Mouse (Mus musculus): ENCODE measurements around the gene Dicer1. TPM values are rescaled to one million over a fixed set of nuclear protein-coding genes. Genes with fewer than 3 reads are reported as not detected.

Gene Dicer1
- total and polyA plus RNA-seq, 3 experiments: 14.6 to 25.9 TPM; not detected in 1

GRCm38 (mm10) chr12:104735993-104736395 lies 15.8 kb downstream of the Dicer1 start:
- Histone ChIP-seq H3K27me3 (ENCODE audit: control insufficient read depth in 1 of 2, insufficient read depth in 2 of 2, low read length in 2 of 2) (no peaks in the 10 kb centered on the region), H3K9me3 (replicated peaks; ENCODE audit: insufficient read depth, low read length) (no peaks in the 10 kb centered on the region), H3K79me2 (ENCODE audit: control insufficient read depth, insufficient read depth, low read length, poor library complexity) (peaks cover 13% of the 10 kb centered on the region), H3K36me3 (ENCODE audit: control insufficient read depth in 1 of 2, insufficient read depth in 2 of 2, low read length in 2 of 2) (peaks cover 0 to 5% of the 10 kb centered on the region in 2 experiments; a peak in 3 of 4 replicates), H3K27ac (ENCODE audit: control insufficient read depth, low read depth, low read length) (no peak overlapping the region), H3K4me3 (ENCODE audit: control insufficient read depth in 1 of 2, insufficient read depth in 1 of 2, low read depth in 2 of 2, low read length in 2 of 2) (no peak overlapping the region), H3K4me1 (ENCODE audit: control insufficient read depth in 1 of 2, insufficient read depth in 2 of 2, low read length in 2 of 2) (no peaks in the 10 kb centered on the region), H3K9ac (ENCODE audit: control insufficient read depth, low read depth, low read length, poor library complexity, severe bottlenecking) (no peak overlapping the region)
- no peak for DNase-seq (ENCODE audit: low read depth, low spot score)
- TF ChIP-seq POLR2A (IDR thresholded peaks at IDR 0.05; ENCODE audit: control insufficient read depth in 1 of 2, insufficient read depth in 1 of 2, low read depth in 1 of 2, low read length in 2 of 2, poor library complexity in 1 of 2) (no peak), TBP (IDR thresholded peaks at IDR 0.05; ENCODE audit: low read depth, low read length) (no peak), POLR2AphosphoS2 (IDR thresholded peaks at IDR 0.05; ENCODE audit: low read length) (no peak), USF2 (IDR thresholded peaks at IDR 0.05; ENCODE audit: borderline replicate concordance in 1 of 2, insufficient read depth in 1 of 2, low read depth in 1 of 2, low read length in 2 of 2) (no peak), SIN3A (IDR thresholded peaks at IDR 0.05; ENCODE audit: low read length) (no peak), UBTF (IDR thresholded peaks at IDR 0.05; ENCODE audit: borderline replicate concordance, insufficient read depth, low read depth, low read length) (no peak), E2F4 (IDR thresholded peaks at IDR 0.05; ENCODE audit: borderline replicate concordance, low read depth, low read length) (no peak), ZC3H11A (IDR thresholded peaks at IDR 0.05; ENCODE audit: low read depth, low read length) (no peak), POLR2AphosphoS5 (IDR thresholded peaks at IDR 0.05; ENCODE audit: borderline replicate concordance, low read depth, low read length) (no peak), NELFE (IDR thresholded peaks at IDR 0.05; ENCODE audit: low read depth, low read length) (no peak), MYB (IDR thresholded peaks at IDR 0.05; ENCODE audit: low read depth, low read length) (no peak), CHD1 (IDR thresholded peaks at IDR 0.05; ENCODE audit: low read depth, low read length) (no peak), RAD21 (IDR thresholded peaks at IDR 0.05; ENCODE audit: low read depth, low read length) (no peak), ZMIZ1 (IDR thresholded peaks at IDR 0.05; ENCODE audit: low read depth, low read length) (no peak), ZNF384 (IDR thresholded peaks at IDR 0.05; ENCODE audit: low read depth, low read length) (no peak), CTCF (IDR thresholded peaks at IDR 0.05 in 2 of 3, conservative IDR thresholded peaks at IDR 0.05 in 1 of 3; ENCODE audit: control insufficient read depth in 1 of 3, insufficient read depth in 1 of 3, low read depth in 2 of 3, low read length in 3 of 3, poor library complexity in 1 of 3, severe bottlenecking in 1 of 3) (no peak), HCFC1 (IDR thresholded peaks at IDR 0.05; ENCODE audit: low read depth, low read length) (no peak), EP300 (IDR thresholded peaks at IDR 0.05; ENCODE audit: low read depth in 1 of 2, low read length in 2 of 2) (no peak)

DNA sequence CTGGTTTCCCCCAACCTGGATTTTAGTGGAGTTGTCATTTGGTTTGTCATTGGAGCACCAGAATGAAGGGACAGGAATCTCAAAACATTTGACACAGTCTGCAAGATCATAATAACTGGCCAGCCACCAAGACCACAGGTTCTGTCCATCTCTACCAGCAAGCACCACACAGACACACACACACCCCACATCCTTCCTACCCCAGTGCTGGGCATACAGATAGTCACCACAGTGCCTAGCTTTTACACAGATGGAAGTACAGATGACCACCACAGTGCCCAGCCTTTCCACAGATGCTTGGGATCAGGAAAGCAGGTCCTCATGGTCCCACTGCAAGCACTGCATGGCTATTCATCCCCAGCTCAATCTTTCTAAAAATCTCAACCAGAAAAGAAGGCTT lies 18.6 kb downstream of the Dicer1 start:
- Histone ChIP-seq H3K9ac (ENCODE audit: control insufficient read depth, low read depth, low read length, poor library complexity, severe bottlenecking) (no peak overlapping the region), H3K4me3 (ENCODE audit: control insufficient read depth in 1 of 2, insufficient read depth in 1 of 2, low read depth in 2 of 2, low read length in 2 of 2) (no peak overlapping the region), H3K36me3 (ENCODE audit: control insufficient read depth in 1 of 2, insufficient read depth in 2 of 2, low read length in 2 of 2) (peaks cover 0 to 17% of the 10 kb centered on the region in 2 experiments; a peak in 2 of 4 replicates), H3K27ac (ENCODE audit: control insufficient read depth, low read depth, low read length) (no peak overlapping the region), H3K79me2 (ENCODE audit: control insufficient read depth, insufficient read depth, low read length, poor library complexity) (0 out of 2 replicates have a peak, but pooled peaks cover 1% of the 10 kb centered on the region), H3K9me3 (replicated peaks; ENCODE audit: insufficient read depth, low read length) (no peaks in the 10 kb centered on the region), H3K27me3 (ENCODE audit: control insufficient read depth in 1 of 2, insufficient read depth in 2 of 2, low read length in 2 of 2) (no peaks in the 10 kb centered on the region), H3K4me1 (ENCODE audit: control insufficient read depth in 1 of 2, insufficient read depth in 2 of 2, low read length in 2 of 2) (no peaks in the 10 kb centered on the region)
- DNase-seq (ENCODE audit: low read depth, low spot score): no peak
- TF ChIP-seq MAX (IDR thresholded peaks at IDR 0.05; ENCODE audit: low read length): no peak
- no peak for TF ChIP-seq SIN3A (IDR thresholded peaks at IDR 0.05; ENCODE audit: low read length)
- no peak for TF ChIP-seq EP300 (IDR thresholded peaks at IDR 0.05; ENCODE audit: low read depth in 1 of 2, low read length in 2 of 2)
- no peak for TF ChIP-seq E2F4 (IDR thresholded peaks at IDR 0.05; ENCODE audit: borderline replicate concordance, low read depth, low read length)
- TF ChIP-seq RAD21 (IDR thresholded peaks at IDR 0.05; ENCODE audit: low read depth, low read length): no peak
- TF ChIP-seq POLR2A (IDR thresholded peaks at IDR 0.05; ENCODE audit: control insufficient read depth in 1 of 2, insufficient read depth in 1 of 2, low read depth in 1 of 2, low read length in 2 of 2, poor library complexity in 1 of 2): no peak
- TF ChIP-seq ZC3H11A (IDR thresholded peaks at IDR 0.05; ENCODE audit: low read depth, low read length): no peak
- no peak for TF ChIP-seq MYC (IDR thresholded peaks at IDR 0.05; ENCODE audit: low read depth, low read length)
- no peak for TF ChIP-seq ZNF384 (IDR thresholded peaks at IDR 0.05; ENCODE audit: low read depth, low read length)

All from MEL (cell line).